Mouse (Mus musculus): Measurements from ENCODE around the gene Cklf. TPM values are rescaled to one million over a fixed set of nuclear protein-coding genes. Genes with fewer than 3 reads are reported as not detected.

Gene Cklf
- 100 to 1,000 TPM in 1 of 2 experiments, 10 to 100 TPM in 1; 99.2 to 105 TPM for total RNA-seq (2023)

GRCm38 (mm10) chr8:104250439-104251367 lies at the start of gene Cklf:
Gene Cklf (plus strand): TSS chr8:104250861.

GRCm38 (mm10) chr8:104248276-104248675 lies 2.4 kb upstream of the Cklf start, which contains the start of gene Tk2:
Gene Tk2 (minus strand): TSS chr8:104248558.

GRCm38 (mm10) chr8:104293081-104293480 lies 42.4 kb downstream of the Cklf start, which contains the start of gene Cmtm2a:
Gene Cmtm2a (minus strand): TSS chr8:104293181.

GRCm38 (mm10) chr8:104309441-104310155 lies 58.9 kb downstream of the Cklf start, which contains the start of the genes Gm45711 and Cmtm1:
Gene Gm45711 (minus strand): TSS chr8:104310081.
Gene Cmtm1 (minus strand): TSS chr8:104310145.

Other genes with a start within 250 kb of the Cklf start
- 1 to 10 TPM in 1 of 2 experiments, under 1 TPM in 1; 0.42 to 1.0 TPM for gene Cdh5, start 149.2 kb upstream of the Cklf start, total RNA-seq (2023)
- gene Bean1, start 80.4 kb upstream of the Cklf start, total RNA-seq (2023): not detected
- gene Tk2, start 2.3 kb upstream of the Cklf start, total RNA-seq (2023): 10 to 100 TPM; 53.9 to 56.1 TPM
- gene Cmtm2a, start 42.3 kb downstream of the Cklf start, total RNA-seq (2023): not detected
- gene Gm45711, start 59.2 kb downstream of the Cklf start, total RNA-seq (2023): not detected
- gene Cmtm1, start 59.3 kb downstream of the Cklf start, total RNA-seq (2023): not detected
- gene Gm11020, start 70.7 kb downstream of the Cklf start, total RNA-seq (2023): not detected
- gene Cmtm2b, start 71.4 kb downstream of the Cklf start, total RNA-seq (2023): not detected
- 10 to 100 TPM; 29.6 to 41.0 TPM for gene Cmtm3, start 88.5 kb downstream of the Cklf start, total RNA-seq (2023)
- under 1 TPM; 0.49 to 0.86 TPM for gene Cmtm4, start 144.9 kb downstream of the Cklf start, total RNA-seq (2023)
- gene Dync1li2, start 192.2 kb downstream of the Cklf start, total RNA-seq (2023): 10 to 100 TPM; 45.2 to 65.7 TPM

All from neutrophil, adult 59 days (primary cell).